Mouse (Mus musculus) testis, adult 10 weeks (tissue): ENCODE data around the gene Fitm1. TPM values are rescaled to one million over a fixed set of nuclear protein-coding genes. Genes with fewer than 3 reads are reported as not detected.

Source experiments
- polyA plus RNA-seq: library from polyadenylated mRNA; stranded (reverse); fragments of 350-450 nt; fragmentation: Illumina TruSeq; extraction: RNeasy Lipid Tissue Mini Kit (QIAGEN cat#74804); gene quantifications from one replicate; pipeline ENCODE4 v1.2.3, GENCODE M21; 2014; ENCODE audit warnings: low read depth, low replicate concordance

Fitm1 gene
- polyA plus RNA-seq, result not detected

GRCm38 (mm10) chr14:55575302-55575701, at the start of gene Fitm1:
Gene Fitm1 (plus strand): TSS chr14:55575617.

GRCm38 (mm10) chr14:55540067-55540786, 35.2 kb upstream of the Fitm1 start, which contains the start of gene Pck2:
Gene Pck2 (plus strand): TSS chr14:55540266.

GRCm38 (mm10) chr14:55559799-55560201, 15.6 kb upstream of the Fitm1 start, which contains the start of gene Dcaf11:
Gene Dcaf11 (plus strand): TSS chr14:55560006.

GRCm38 (mm10) chr14:55560202-55561073, 15.0 kb upstream of the Fitm1 start, which contains the start of gene A730061H03Rik:
Gene A730061H03Rik (minus strand): TSS chr14:55560406.

DNA sequence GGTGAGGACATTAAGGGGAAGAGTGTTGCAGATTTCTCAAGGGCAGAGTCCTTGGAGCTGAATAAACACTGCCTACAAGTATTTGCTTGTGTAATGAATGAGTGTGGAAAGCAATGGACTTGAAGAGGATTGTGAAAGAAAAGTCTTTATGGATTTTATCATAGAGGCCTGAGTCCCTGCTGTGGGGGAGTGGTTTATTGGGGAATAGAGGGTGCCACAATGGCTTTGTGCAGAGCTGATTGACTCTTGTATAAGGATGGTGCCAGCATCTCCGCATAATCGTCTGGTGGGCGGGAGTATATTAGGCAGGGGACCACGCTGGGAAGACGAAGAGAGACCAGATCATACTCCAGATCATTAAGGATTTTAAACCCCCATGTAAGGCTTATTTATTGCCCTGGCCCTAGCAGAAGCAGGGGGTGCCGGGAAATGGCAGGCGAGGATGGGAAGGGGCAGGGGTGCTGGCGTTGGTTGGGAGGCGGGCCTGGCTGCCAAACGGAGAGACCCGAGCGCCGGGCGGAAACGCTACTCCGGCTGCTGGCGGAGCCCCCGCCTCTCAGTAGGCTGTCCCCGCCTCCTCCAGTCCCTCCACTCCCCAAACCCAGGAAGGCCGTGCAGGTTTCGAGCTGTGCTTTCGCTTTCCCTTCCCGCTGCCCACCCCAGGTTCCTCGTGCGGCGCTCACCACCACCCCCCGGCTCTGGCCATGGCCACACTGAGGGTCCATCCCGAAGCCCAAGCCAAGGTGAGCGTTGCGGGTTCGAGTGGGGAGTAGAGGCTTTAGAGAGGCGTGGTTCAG, 2.7 kb downstream of the Fitm1 start, which contains the start of gene Psme1:
Psme1 (plus strand) TSS at position 253 of the 797 bp plus-strand sequence.

GRCm38 (mm10) chr14:55584702-55585565, 9.5 kb downstream of the Fitm1 start, which contains the start of gene Emc9:
Gene Emc9 (minus strand): TSS chr14:55585302.

DNA sequence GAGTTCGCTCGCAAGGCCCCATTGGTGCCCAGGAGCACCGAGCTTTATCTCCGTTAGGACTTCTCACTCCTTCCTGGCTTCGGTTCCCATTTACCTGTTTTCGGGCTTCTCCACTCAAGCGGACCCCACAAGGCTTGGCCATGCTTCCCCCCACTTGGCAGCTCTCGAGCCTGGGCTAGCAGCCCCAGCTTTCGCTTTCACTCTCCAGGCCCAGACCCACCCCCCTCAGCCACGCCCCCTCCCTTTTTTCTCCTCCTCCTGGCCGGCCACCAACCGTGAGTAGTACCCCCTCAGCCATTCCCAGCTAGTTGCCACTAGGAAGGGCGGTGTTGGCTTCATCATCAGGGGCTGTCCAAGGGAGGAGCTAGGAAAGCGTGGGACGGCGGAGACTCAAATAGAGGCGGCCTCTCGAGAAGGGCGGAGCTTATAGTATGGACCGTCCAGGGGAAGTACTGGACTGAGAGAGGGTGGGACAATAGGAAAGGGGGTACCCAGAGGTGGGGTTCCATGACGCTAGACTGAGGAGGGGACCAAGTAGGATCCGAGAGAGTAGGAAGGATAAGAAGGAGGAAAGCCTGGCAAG, 15.4 kb downstream of the Fitm1 start, which contains the start of gene Psme2:
Psme2 (minus strand) TSS at position 366 of the 583 bp plus-strand sequence.

GRCm38 (mm10) chr14:55591331-55591891, 16.0 kb downstream of the Fitm1 start, which contains the start of gene Rnf31:
Gene Rnf31 (plus strand): TSS chr14:55591708.

DNA sequence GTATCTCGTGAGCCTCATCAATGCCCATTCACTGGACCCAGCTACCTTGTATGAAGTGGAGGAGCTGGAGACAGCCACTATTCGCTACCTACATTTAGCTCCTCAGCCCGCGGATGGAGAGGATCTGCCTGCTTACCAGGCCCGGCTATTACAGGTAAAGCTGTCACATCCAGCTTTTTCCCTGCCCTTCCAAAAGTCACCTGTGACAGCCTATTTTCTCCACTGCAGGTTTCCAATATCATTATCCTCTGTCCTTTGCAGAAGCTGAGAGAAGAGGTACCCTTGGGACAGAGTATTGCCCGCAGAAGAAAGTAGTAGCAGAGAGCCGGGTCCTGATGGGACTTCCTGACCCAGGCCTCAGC, 27.8 kb downstream of the Fitm1 start, which contains the start of gene Irf9:
Irf9 (plus strand) TSS at position 301 of the 362 bp plus-strand sequence.

DNA sequence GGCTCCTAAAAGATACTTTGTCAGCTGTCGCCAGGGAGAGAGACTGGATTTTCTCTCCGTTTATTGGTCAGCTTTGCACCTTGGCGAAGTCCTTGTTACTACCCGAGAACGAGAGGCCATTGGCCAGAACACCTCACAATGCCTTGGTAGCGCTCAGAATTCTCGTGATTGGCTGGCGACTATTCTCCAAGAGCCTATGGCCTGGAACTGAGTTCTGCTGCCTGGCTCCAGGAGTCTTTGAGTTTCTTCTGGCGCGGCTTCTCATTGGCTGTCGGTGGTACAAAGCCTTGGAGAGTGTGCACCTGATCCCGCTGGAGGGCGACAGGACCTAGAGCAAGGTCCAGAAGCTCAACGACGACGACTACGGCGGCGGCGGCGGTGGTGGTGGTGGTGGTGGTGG, 42.4 kb downstream of the Fitm1 start, which contains the start of gene Rec8:
Rec8 (plus strand) TSS at position 216 of the 400 bp plus-strand sequence.

Other genes starting within 250 kb of the Fitm1 start
- 19.4 TPM for gene Dhrs4, start 96.9 kb upstream of the Fitm1 start, polyA plus RNA-seq
- not detected for gene Carmil3, start 85.0 kb upstream of the Fitm1 start, polyA plus RNA-seq
- not detected for gene Cpne6, start 65.2 kb upstream of the Fitm1 start, polyA plus RNA-seq
- 0.11 TPM for gene Nrl, start 50.6 kb upstream of the Fitm1 start, polyA plus RNA-seq
- 0.35 TPM for gene Pck2, start 35.4 kb upstream of the Fitm1 start, polyA plus RNA-seq
- 14.7 TPM for gene Dcaf11, start 15.6 kb upstream of the Fitm1 start, polyA plus RNA-seq
- not detected for gene A730061H03Rik, start 15.2 kb upstream of the Fitm1 start, polyA plus RNA-seq
- 25.6 TPM for gene Psme1, start 2.5 kb downstream of the Fitm1 start, polyA plus RNA-seq
- 2.7 TPM for gene Emc9, start 9.7 kb downstream of the Fitm1 start, polyA plus RNA-seq
- 17.0 TPM for gene Psme2, start 15.5 kb downstream of the Fitm1 start, polyA plus RNA-seq
- 2.1 TPM for gene Rnf31, start 16.1 kb downstream of the Fitm1 start, polyA plus RNA-seq
- gene Irf9, start 28.0 kb downstream of the Fitm1 start, polyA plus RNA-seq, result 2.6 TPM
- 8.3 TPM for gene Rec8, start 42.4 kb downstream of the Fitm1 start, polyA plus RNA-seq
- 67.7 TPM for gene Ipo4, start 60.3 kb downstream of the Fitm1 start, polyA plus RNA-seq
- gene Gm49378, start 62.3 kb downstream of the Fitm1 start, polyA plus RNA-seq, result 1.6 TPM
- gene Tm9sf1, start 68.2 kb downstream of the Fitm1 start, polyA plus RNA-seq, result 5.9 TPM
- 45.9 TPM for gene Tssk4, start 74.6 kb downstream of the Fitm1 start, polyA plus RNA-seq
- gene Mdp1, start 84.9 kb downstream of the Fitm1 start, polyA plus RNA-seq, result 4.4 TPM
- gene Gmpr2, start 96.3 kb downstream of the Fitm1 start, polyA plus RNA-seq, result 54.2 TPM
- 54.1 TPM for gene Nedd8, start 96.5 kb downstream of the Fitm1 start, polyA plus RNA-seq
- 18.0 TPM for gene Tinf2, start 106.2 kb downstream of the Fitm1 start, polyA plus RNA-seq
- not detected for gene Tgm1, start 138.3 kb downstream of the Fitm1 start, polyA plus RNA-seq
- 0.35 TPM for gene Rabggta, start 146.6 kb downstream of the Fitm1 start, polyA plus RNA-seq
- gene Dhrs1, start 170.1 kb downstream of the Fitm1 start, polyA plus RNA-seq, result 45.7 TPM
- 53.9 TPM for gene Nop9, start 170.1 kb downstream of the Fitm1 start, polyA plus RNA-seq
- gene Cideb, start 182.8 kb downstream of the Fitm1 start, polyA plus RNA-seq, result not detected
- not detected for gene Ltb4r2, start 185.8 kb downstream of the Fitm1 start, polyA plus RNA-seq
- gene Ltb4r1, start 190.3 kb downstream of the Fitm1 start, polyA plus RNA-seq, result not detected
- gene Adcy4, start 208.5 kb downstream of the Fitm1 start, polyA plus RNA-seq, result 0.06 TPM
- 0.69 TPM for gene Ripk3, start 213.2 kb downstream of the Fitm1 start, polyA plus RNA-seq
- 0.11 TPM for gene Nfatc4, start 247.5 kb downstream of the Fitm1 start, polyA plus RNA-seq